Mouse (Mus musculus) urinary bladder, postnatal 4 days (tissue): Measurements from ENCODE around the gene Gabpb2.
"Not testable (repeated sequence)": the region's sequence is repeated elsewhere in the genome, so short reads cannot be mapped to it uniquely, and the experiment has no call there.

Experiments
- DNase-seq, 2 experiments: peaks; one replicate each; pipeline ENCODE4 v3.0.0; 2021 to 2022; ENCODE audit warnings: low spot score in 2 of 2

Gene Gabpb2

DNA sequence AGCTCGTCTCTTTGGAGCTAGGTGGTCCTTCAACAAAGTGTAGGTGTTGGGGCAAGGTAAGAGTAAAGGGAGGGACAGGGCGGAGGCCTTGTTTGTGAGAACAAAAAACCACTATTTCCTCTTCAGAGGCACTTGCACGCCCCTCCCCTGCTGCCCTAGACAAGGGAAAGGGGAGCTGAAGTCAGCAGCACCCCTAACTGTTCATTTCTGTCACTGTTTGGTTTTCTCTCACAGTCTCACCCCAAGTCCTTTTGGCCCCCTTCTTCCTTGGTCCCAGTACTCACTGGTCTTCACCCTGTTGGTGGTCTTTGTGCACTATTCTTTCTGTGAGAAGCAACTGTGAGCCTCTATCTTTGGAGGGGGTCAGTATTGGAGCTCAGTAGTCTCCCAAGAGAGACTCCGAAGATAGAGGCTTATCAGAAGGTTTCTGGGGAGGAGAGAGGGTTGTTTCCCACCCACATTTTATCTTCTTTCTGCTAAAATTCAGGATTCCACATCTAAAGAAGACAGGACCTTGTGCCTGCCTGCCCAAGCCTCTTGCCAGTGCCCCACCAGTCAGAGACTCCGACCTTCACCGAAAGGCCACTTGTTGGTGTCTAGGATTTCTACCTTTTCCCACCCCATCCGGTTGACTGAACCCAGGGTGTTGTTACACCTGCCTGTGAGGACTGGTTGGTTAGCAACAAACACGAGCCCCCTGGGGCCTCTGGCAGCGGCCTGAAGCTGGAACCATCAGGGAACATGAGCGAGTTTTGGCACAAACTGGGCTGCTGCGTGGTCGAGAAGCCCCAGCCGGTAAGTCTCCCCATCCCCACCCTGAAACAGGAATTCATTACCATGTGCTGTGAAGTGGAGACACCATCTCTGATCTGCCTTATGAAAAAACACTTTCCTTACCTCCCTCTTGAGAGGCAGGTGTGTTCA is 13.8 kb upstream of the Gabpb2 start, which contains the start of gene Mllt11:
TSS of gene Mllt11 (minus strand) at position 874 of the 924 bp plus-strand sequence.
- DNase-seq, result no peak

DNA sequence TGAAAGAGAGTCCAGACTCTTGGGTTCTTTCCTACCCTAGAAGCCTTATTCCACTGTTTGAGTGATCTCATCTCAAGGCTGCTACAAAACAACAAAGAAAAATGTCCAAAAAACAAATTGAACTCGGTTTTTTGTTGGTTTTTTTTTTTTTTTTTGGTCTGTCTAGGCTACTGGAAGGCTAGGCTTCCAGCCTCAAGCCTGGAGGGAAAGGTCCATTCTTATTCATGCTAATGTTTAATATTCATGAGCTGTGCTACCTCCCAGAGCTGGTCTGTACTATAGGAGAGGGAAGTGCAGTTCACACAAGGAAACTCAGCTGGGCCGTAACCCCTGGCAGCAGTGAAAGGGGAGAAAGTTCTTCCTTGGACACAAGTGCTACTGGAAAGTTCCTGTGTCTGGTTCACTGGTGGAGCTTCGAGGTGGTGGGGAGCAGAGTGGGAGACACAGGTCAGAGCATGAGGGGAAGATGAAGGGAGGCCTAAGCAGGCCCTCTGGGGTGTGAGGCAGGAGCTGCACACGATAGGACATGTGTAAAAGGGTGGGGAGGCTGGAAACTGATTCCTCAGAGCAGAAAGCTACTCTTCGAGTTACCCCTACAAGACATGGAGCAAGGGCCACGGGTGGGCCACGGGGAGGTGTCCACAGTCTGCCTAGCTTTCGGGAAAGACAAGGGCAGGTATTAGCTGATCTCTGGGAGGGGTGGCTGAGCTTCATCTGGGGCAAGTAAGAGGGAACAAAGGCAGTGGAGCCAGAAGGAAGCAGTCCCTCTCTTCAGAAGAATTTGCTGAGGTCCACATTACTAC is 13.0 kb upstream of the Gabpb2 start:
- no peak for DNase-seq

GRCm38 (mm10) chr3:95229781-95230494 is 12.2 kb upstream of the Gabpb2 start:
- DNase-seq, result peak in 1 of 2 experiments; percentile 30

- DNase-seq, result peak in 1 of 2 experiments; percentile 61
Observed at GRCm38 (mm10) chr3:95228894-95229780, 11.4 kb upstream of the Gabpb2 start.

- peak; percentile 81 to 86 for DNase-seq
Observed at GRCm38 (mm10) chr3:95228148-95228893, 10.6 kb upstream of the Gabpb2 start, which contains the start of gene Cdc42se1. Gene Cdc42se1 (plus strand): TSS chr3:95228732.

DNA sequence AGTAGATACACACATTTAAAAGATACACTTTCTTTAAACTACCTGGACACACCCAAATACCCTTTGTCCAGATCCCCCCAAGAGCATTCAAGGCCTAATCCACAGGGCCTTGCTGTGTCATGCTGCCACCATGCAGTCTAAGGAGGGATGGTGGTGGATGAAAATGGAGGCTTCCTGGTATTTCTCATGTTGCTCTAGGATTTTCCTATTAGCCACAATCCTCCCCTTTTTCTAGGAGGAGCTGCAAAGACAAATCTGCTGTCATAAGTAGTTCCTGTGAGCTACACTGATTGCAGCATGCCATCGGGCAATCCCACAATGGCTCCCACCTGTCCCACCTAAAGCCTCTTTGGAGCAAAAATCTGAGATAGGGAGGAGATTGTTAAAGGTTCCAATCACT is 9.5 kb upstream of the Gabpb2 start:
- DNase-seq, result no peak

GRCm38 (mm10) chr3:95224295-95224694 is 6.6 kb upstream of the Gabpb2 start:
- no peak for DNase-seq

GRCm38 (mm10) chr3:95223041-95223440 is 5.3 kb upstream of the Gabpb2 start:
- DNase-seq, result no peak

DNA sequence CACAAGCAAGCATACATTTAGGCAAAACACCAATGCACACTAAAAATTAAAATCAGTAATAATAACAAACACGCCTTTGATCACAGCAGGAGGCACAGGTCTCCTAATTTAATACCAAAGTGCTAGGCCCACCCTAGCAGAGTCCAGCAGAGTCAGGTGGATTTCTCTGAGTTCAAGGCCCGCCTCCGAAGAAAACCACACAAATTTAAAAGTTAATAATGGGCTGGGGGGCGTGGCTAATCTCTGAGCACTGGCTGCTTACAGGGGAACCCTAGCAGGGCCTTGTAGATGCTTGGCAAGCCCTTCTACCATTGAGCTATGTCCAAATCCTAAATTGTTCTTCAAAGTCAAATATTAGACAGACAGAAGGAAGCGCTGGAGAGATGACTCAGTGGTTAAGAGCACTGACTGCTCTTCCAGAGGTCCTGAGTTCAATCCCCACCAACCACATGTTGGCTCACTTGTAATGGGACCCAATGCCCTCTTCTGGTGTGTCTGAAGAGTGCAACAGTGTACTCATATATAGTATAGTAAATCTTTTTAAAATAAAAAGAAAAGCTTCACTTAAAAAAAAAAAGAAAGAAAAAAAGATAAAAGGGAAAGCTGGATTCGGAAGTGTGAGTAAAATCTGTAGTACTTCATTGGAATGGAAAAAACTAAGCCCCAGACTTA is 886 bp upstream of the Gabpb2 start:
- no peak for DNase-seq

GRCm38 (mm10) chr3:95216655-95217254 is 961 bp downstream of the Gabpb2 start:
- no peak for DNase-seq

- DNase-seq, result no peak
Observed at GRCm38 (mm10) chr3:95213609-95213975, 4.1 kb downstream of the Gabpb2 start.

GRCm38 (mm10) chr3:95212889-95213608 is 4.7 kb downstream of the Gabpb2 start:
- DNase-seq, result not testable (repeated sequence)

- DNase-seq, result no peak
Observed at GRCm38 (mm10) chr3:95210585-95210984, 7.1 kb downstream of the Gabpb2 start.

DNA sequence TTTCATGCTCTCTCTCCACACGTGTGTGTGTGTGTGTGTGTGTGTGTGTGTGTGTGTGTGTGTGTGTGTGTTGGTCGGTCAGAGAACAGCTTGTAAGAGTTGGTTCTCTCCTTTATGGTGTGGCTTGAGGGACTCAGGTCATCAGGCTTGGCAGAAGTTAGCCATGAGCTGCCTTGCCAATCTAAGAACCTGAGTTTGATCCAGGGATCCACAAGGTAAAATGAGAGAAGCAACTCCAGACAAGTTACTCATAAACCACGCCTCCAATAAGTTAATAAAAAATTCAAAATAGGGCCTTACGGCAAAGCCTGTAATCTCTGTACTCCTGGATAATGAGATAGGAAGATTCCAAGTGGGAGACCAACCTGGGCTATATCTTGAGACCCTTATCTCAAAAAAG is 9.4 kb downstream of the Gabpb2 start:
- no peak for DNase-seq

- DNase-seq, result no peak
Observed at GRCm38 (mm10) chr3:95203880-95204279, 13.8 kb downstream of the Gabpb2 start.

DNA sequence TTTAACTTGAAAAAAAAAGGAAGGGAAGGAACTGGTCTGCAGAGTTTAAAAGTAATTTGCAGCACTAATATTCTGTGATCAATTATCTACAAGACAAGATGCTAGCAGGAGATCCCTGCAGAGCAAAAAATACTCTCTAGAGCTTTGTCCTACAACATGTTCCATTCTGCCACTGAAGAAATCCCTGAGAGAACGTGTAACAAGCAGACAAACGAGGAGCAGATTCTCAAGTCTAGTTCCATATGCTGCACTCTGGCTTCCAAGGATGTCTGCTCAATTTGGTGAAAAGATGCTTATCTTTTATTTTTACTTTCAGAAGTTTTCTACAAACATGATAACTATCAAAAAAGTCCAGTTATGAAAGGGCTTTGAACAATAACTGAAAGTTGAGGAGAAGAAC is 17.2 kb downstream of the Gabpb2 start:
- DNase-seq, result no peak

DNA sequence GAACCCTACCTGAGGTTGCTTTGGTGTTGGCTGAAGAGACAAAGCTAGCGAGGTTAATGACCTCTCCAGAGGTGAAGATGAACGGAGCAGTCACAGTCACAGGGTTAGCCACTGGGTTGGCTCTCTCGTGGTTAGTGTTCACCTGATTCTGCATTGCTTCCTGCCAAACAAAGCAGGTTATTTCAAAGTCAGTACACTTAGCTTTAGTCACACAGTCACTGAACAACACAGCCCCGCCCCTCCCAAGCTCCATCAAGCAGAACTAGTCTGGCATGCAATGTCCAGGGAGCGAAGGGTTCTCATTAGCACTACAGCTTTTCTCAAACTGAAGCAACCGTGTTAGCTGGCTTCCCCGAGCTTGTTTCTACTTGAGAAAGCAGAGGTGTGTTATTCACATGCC is 17.6 kb downstream of the Gabpb2 start:
- no peak for DNase-seq

DNA sequence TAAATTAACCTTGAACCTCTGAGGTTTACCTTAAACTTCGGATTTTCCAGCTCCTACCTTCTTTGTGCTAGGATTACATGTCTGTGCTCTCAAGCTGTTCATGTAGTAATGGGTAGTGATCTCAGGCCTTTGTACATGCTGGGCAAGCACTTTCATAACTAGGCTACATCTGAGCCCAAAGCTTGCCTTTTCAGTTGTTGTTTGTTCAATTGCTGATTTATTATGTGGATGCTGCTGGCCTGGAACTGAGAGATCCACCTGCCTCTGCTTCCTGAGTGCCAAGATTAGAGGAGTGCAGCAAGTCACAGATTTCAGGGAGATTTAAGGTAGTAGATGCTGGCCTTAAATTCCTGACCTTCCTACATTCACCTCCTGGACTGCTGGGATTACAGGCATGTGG is 18.6 kb downstream of the Gabpb2 start:
- no peak for DNase-seq

DNA sequence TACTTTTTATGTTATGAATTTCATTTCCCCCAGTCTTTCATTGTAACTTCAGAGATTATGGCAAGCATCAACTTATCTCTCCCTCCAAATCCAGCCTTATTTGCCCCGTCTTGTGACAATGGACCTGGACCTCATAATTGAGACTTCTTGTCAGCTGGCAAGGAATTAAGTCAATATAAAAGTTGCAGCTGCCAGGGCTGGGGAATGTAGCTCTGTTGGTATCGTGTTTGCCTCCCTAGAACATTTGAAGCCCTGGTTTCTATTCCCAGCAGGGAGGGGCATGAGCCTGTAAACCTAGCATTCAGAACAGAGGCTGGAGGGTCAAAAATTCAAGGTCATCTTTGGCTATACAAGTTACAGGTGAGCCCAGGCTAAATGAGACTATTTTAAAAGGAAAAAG is 21.9 kb downstream of the Gabpb2 start:
- DNase-seq, result no peak
